Mouse (Mus musculus) intestine, embryonic 15.5 days (tissue): ENCODE data around the gene Ppp5c. TPM values are rescaled to one million over a fixed set of nuclear protein-coding genes. Genes with fewer than 3 reads are reported as not detected.

Source experiments
- ATAC-seq: fragments of 200-750 bp; cut with Nextera tagmentation; 2 replicates; pipeline ENCODE4 v1.8.0; 2017; ENCODE audit warnings: moderate TSS enrichment, moderate library complexity
- H3K27ac ChIP-seq: fragments of 300-500 bp; sonication (generic); 2 replicates; pipeline ENCODE4 v1.5.1; 2015; ENCODE audit warnings: mild to moderate bottlenecking, inconsistent platforms
- H3K27me3 ChIP-seq: fragments of 300-500 bp; sonication (generic); replicated peaks from 2 replicates; pipeline ENCODE4 v1.6.1; 2015; ENCODE audit warnings: inconsistent platforms
- H3K36me3 ChIP-seq: fragments of 300-500 bp; sonication (generic); 2 replicates; pipeline ENCODE4 v1.6.1; 2015; ENCODE audit warnings: inconsistent platforms
- H3K4me1 ChIP-seq: fragments of 300-500 bp; sonication (generic); replicated peaks from 2 replicates; pipeline ENCODE4 v1.6.1; 2015; ENCODE audit warnings: inconsistent platforms
- H3K4me2 ChIP-seq: fragments of 300-500 bp; sonication (generic); replicated peaks from 2 replicates; pipeline ENCODE4 v1.6.1; 2015; ENCODE audit warnings: mild to moderate bottlenecking, inconsistent platforms
- H3K4me3 ChIP-seq: fragments of 300-500 bp; sonication (generic); replicated peaks from 2 replicates; pipeline ENCODE4 v1.5.1; 2015; ENCODE audit warnings: inconsistent platforms
- H3K9ac ChIP-seq: fragments of 300-500 bp; sonication (generic); 2 replicates; pipeline ENCODE4 v1.6.1; 2015; ENCODE audit warnings: inconsistent platforms
- H3K9me3 ChIP-seq: fragments of 300-500 bp; sonication (generic); 2 replicates; pipeline ENCODE4 v1.6.1; 2016; ENCODE audit warnings: inconsistent platforms
- WGBS: fragments of 180-500 bp; shearing (Covaris S2); methylation state at CpG from one replicate; pipeline ENCODE4 v1.1.7; 2015; 5-methylcytosine and 5-hydroxymethylcytosine counted together
- polyA plus RNA-seq: library from polyadenylated mRNA; unstranded; fragments of >200 nt; fragmentation: Nextera tagmentation; extraction: Ambion mirVana; gene quantifications from 2 replicates; pipeline ENCODE4 v1.2.1, GENCODE M21; 2015

Ppp5c gene
- polyA plus RNA-seq, 1 experiment from 2014 or later: 81.5 TPM

DNA sequence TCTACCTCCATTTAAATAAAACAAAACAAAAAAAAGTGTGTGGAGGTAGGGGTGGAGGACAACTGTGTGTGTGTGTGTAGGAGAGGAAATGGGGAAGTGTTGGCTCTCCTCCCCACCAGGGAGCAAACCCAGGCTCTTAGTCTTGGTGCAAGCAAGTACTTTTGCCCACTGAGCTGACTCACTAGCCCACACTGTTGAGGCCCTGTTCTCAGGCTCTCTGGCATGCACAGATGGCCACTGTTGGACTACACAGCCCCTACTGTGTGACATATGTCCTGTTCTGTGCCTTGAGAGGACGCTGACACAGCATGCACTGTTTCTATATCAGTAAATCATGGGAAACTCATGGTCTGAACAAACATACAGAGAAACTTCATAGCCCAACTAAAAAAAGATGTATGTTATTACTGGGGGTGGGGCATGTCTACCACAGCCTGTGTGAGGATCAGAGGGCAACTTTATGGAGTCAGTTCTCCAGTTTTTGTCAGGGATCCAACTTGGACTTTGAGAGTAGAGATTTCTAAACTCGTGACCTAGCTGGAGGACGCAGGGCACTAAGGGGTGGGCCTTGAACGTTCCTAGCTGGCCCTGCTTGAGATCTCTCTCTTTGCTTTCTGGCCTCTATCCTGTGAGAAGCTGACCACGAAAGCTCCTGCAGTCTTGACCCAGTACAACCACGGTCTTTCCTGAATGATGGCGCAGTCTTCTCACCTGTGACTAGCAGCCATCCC, 24.3 kb downstream of the Ppp5c start:
- peak; percentile 69 for ATAC-seq
- WGBS: 68% methylated on average over 7 of the region's 7 CpGs
- no peak overlapping the region for H3K4me3 ChIP-seq
- peak overlapping the region; percentile 59 for H3K27ac ChIP-seq
- no peak overlapping the region for H3K9ac ChIP-seq
- no peak overlapping the region for H3K4me2 ChIP-seq
- peaks cover 14% of the 10 kb centered on the region; the same call in 1 of the 2 replicates for H3K4me1 ChIP-seq
- H3K9me3 ChIP-seq: no peaks in the 10 kb centered on the region
- H3K36me3 ChIP-seq: peaks cover 48% of the 10 kb centered on the region
- H3K27me3 ChIP-seq: no peaks in the 10 kb centered on the region

DNA sequence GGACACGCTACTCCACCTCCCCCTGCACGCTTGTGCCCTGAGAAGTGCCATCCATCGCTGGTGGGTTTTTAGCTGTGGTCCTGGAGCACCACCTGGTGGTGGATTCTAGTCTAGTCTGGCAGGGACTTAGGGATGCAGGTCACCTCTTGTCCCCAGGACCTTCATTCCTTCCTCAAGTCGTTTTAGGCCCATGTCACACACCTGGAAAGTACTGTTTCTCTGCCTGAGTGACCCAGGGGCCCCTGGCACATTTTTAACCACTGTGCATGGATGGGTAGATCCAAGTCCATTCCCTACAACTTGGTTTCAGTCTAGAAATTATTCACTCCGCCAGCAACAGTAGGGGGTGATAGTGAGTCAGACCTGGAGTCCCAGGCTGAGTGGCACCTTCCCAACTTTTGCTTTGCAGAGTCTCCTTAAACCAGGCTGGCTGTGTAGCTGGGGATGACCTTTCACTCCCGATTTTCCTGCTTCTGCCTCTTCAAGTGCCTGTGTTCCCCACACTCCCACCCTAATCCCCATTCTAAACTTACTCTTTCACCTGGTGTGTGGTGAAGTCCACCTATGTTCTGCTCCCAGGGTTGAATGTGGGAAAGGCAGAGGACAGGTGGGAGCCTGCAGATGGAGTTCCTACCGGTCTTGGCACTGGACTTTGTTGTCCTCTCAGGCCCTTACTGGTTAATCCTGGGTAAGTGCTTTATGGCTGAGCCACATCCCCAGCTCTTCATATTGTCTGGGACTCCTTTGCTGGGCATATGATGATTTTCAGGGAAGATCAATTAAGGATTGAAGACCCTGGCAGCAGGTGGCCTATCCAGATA, 25.1 kb downstream of the Ppp5c start:
- peak; percentile 66 for ATAC-seq
- H3K27ac ChIP-seq: peak overlapping the region; percentile 59
- WGBS: 13% methylated on average over 7 of the region's 7 CpGs
- H3K36me3 ChIP-seq: peaks cover 51% of the 10 kb centered on the region
- H3K9ac ChIP-seq: no peak overlapping the region
- no peaks in the 10 kb centered on the region for H3K9me3 ChIP-seq
- H3K4me1 ChIP-seq: peaks cover 22% of the 10 kb centered on the region
- H3K4me2 ChIP-seq: no peak overlapping the region
- no peaks in the 10 kb centered on the region for H3K27me3 ChIP-seq
- H3K4me3 ChIP-seq: no peak overlapping the region

DNA sequence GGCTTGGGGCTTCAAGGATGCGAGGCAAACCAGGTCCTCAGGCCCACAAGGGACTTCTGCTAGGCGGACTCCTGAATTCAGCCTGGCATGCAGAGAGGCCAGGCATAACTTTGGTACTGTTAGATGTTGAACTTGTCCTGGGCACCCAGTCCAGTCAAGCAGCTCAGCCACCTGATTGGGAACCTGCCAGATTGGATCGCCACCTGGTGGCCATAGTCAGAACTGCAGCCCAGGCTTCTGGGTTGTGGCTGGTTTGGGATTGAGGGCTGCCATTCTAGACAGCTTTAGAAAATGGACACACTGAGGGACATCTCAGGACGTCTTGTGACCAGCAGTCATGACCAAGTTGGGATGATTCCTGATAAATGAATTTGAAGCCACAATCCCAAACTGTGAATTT, 28.1 kb downstream of the Ppp5c start:
- Histone ChIP-seq H3K27me3 (no peaks in the 10 kb centered on the region), H3K4me1 (peaks cover 42% of the 10 kb centered on the region), H3K9ac (no peak overlapping the region), H3K36me3 (peaks cover 28% of the 10 kb centered on the region), H3K27ac (no peak overlapping the region), H3K4me2 (no peak overlapping the region), H3K4me3 (no peak overlapping the region), H3K9me3 (no peaks in the 10 kb centered on the region)
- no peak for ATAC-seq
- WGBS: 27% methylated on average over 4 of the region's 4 CpGs

DNA sequence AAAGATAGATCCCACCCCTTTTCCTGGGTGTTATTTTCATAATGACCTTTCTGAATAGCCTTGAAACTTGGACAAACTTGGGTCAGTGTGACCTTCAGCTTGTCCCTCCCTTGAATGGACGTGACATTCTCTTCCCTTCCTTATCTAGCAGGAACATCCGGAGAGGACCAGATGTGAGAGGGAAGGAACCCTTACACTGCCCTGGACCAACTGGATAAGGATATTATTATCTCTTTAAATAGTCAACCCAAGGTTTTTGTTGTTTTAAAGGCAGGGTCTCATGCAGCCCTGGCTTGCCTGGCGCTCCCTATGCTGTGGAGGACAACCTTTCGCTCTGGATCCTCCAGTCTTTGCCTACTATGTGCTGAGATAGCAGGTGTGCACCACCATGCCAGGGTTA, 28.5 kb downstream of the Ppp5c start:
- WGBS: 66% methylated on average over 4 of the region's 4 CpGs
- H3K9me3 ChIP-seq: no peaks in the 10 kb centered on the region
- H3K4me2 ChIP-seq: no peak overlapping the region
- H3K4me3 ChIP-seq: no peak overlapping the region
- H3K4me1 ChIP-seq: peaks cover 42% of the 10 kb centered on the region
- H3K27me3 ChIP-seq: no peaks in the 10 kb centered on the region
- no peak for ATAC-seq
- H3K9ac ChIP-seq: no peak overlapping the region
- no peak overlapping the region for H3K27ac ChIP-seq
- H3K36me3 ChIP-seq: peaks cover 27% of the 10 kb centered on the region

DNA sequence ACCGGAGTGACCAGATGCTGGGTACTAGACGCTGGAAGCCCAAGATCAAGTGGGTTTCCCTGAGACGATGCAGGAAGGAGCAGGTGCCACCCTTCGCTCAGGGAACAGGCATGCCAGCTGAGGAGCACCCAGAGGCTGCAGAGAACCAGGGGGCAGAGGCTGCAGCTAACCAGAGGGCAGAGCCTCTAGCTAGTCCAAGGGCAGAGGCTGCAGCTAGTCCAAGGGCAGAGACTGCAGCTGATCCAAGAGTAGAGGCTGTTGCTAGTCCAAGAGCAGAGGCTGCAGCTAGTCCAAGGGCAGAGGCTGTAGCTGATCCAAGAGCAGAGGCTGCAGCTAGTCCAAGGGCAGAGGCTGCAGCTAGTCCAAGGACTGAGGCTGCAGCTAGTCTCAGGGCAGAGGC, 32.4 kb downstream of the Ppp5c start:
- H3K9ac ChIP-seq: peak overlapping the region; percentile 80
- WGBS: 74% methylated on average over 4 of the region's 4 CpGs

DNA sequence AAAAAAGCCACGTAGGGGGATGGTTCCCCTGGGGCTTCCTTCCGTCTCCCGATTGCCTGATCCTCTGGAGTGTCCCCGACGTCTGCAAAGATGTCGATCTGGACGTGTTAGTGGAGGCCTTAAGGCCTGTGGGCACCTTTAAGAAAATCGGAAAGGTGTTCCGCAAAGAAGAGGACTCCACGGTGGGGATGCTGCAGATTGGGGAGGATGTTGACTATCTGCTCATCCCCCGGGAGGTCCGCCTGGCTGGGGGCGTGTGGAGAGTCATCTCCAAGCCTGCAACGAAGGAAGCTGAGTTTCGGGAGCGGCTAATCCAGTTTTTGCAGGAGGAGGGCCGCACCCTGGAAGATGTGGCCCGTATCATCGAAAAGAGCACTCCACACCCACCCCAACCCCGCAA, 33.3 kb downstream of the Ppp5c start:
- ATAC-seq: no peak
- Histone ChIP-seq H3K4me1 (peaks cover 64% of the 10 kb centered on the region), H3K4me3 (peak overlapping the region; percentile 59), H3K4me2 (peak overlapping the region; percentile 86), H3K36me3 (peaks cover 13% of the 10 kb centered on the region), H3K27me3 (no peaks in the 10 kb centered on the region), H3K9me3 (no peaks in the 10 kb centered on the region), H3K27ac (peak overlapping the region; percentile 92), H3K9ac (peak overlapping the region; percentile 80)
- WGBS: under 1% methylated on average over 20 of the region's 20 CpGs

More for the DNA sequence above, 32.4 kb downstream of the Ppp5c start:
- peaks cover 17% of the 10 kb centered on the region for H3K36me3 ChIP-seq
- no peaks in the 10 kb centered on the region for H3K9me3 ChIP-seq
- H3K4me2 ChIP-seq: peak overlapping the region; percentile 86
- no peaks in the 10 kb centered on the region for H3K27me3 ChIP-seq
- H3K4me3 ChIP-seq: peak overlapping the region; percentile 59
- no peak for ATAC-seq
- H3K4me1 ChIP-seq: peaks cover 59% of the 10 kb centered on the region
- H3K27ac ChIP-seq: peak overlapping the region; percentile 92; the same call in 1 of the 2 replicates

DNA sequence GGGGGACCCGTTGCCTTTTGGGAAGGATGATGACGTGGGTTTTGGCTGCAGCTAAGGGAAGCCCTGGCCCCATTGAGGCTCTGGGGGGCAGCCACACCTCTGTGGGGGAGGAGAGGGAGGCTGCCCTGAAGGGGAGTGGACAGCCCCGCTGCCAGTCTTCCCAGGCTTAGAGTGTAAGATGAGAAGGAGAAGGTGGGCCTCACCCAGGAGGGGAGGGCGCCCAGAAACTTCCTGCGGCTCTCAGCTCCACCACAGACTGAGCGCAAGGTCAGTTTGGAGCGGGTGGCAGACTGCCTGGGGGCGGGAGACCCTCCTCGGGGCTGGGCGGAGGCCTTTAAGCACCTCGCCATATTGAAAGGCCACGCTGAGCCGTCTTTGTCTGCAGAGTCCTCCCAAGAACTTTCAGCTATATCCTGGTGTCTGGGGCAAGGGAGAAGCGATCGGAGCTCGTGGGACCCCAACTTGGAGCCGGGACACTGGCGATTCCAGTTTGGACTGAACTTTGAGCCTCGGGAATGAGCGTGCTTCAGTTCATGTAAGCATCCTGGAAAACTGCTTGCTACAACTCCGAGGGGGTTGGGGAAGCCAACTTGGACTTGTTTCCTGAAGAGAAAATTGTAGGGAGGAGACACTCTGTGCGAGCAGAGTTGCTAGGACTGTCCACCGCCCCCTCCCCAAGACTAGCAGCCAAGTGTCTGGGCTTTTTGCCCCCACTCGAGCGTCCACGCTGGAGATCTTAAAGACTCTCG, 33.9 kb downstream of the Ppp5c start:
- Histone ChIP-seq H3K4me3 (peak overlapping the region; percentile 59), H3K4me1 (peaks cover 63% of the 10 kb centered on the region), H3K27ac (peak overlapping the region; percentile 92), H3K27me3 (no peaks in the 10 kb centered on the region), H3K4me2 (peak overlapping the region; percentile 86), H3K36me3 (peaks cover 12% of the 10 kb centered on the region), H3K9ac (peak overlapping the region; percentile 80), H3K9me3 (no peaks in the 10 kb centered on the region)
- peak; percentile 90 for ATAC-seq
- under 1% methylated on average over 27 of the region's 27 CpGs for WGBS

DNA sequence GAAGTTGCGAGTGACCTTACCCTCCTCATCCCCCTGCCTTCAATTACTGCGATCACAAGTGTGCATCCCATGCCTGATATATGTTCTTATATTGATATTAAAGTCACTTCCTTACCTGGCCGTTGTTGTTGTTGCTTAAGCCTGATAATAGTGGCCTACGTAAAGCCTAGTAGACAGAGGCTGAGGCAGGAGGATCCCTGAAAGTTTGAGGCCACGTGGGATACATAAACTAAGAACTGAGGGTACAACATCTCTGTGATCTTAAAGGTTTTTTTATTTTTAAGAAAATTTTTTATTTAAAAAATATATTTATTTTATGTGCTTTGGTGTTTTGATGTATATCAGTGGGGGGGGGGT, 35.3 kb downstream of the Ppp5c start, which contains the start of gene Ccdc8:
Ccdc8 (plus strand) TSS at position 258 of the 357 bp plus-strand sequence.
- ATAC-seq: no peak
- Histone ChIP-seq H3K27me3 (no peaks in the 10 kb centered on the region), H3K36me3 (0 out of 2 replicates have a peak, but pooled peaks cover 2% of the 10 kb centered on the region), H3K9me3 (no peaks in the 10 kb centered on the region), H3K9ac (peak within 1 kb of the TSS; percentile 80), H3K4me1 (peaks cover 59% of the 10 kb centered on the region), H3K27ac (peak within 1 kb of the TSS; percentile 92), H3K4me2 (peak within 1 kb of the TSS; percentile 86), H3K4me3 (peak within 1 kb of the TSS; percentile 59)
- WGBS: 88% methylated on average over 5 of the region's 5 CpGs

DNA sequence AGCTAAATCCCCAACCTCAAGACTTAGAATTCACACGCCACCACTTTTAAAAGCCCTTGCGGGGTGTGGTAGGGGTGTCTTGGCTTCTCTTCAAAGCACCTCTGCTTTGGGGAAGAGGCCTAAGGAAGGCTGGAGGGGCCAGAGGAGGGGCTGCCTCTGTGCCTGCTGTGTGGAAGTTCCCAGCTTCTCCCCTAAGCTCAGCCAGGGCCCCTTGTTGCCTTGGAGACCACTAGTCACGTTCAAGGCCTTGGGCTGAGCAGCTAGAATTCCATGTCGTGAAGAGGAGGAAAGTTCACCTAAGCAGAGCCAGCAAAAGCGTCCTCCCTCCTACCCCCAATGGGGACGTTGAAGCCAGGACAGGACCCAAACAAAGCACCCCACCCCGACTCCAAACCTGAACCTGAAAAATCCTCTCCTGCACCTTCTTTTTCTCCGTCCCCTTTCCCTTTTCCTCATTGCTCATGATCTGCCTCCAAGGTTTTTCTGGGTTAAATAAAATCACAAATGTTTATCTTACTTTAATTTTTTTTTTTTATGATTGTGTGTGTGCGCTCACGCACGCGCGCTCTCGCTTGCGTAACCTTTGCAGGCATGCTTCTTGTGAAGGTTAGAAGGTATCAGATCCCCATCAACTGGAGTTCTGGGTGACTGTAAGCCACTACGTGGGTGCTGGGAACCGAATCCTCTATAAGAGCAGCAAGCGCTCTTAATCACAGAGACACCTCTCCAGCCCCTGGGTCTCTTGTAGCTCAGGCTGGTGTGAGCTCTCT, 35.9 kb downstream of the Ppp5c start:
- 23% methylated on average over 18 of the region's 18 CpGs for WGBS
- Histone ChIP-seq H3K4me2 (peak overlapping the region; percentile 45), H3K9ac (peak overlapping the region; percentile 31), H3K27me3 (no peaks in the 10 kb centered on the region), H3K9me3 (no peaks in the 10 kb centered on the region), H3K4me3 (peak overlapping the region; percentile 0; the same call in 1 of the 2 replicates), H3K4me1 (peaks cover 55% of the 10 kb centered on the region), H3K36me3 (0 out of 2 replicates have a peak, but pooled peaks cover 2% of the 10 kb centered on the region), H3K27ac (peak overlapping the region; percentile 88)
- peak; percentile 81 for ATAC-seq

DNA sequence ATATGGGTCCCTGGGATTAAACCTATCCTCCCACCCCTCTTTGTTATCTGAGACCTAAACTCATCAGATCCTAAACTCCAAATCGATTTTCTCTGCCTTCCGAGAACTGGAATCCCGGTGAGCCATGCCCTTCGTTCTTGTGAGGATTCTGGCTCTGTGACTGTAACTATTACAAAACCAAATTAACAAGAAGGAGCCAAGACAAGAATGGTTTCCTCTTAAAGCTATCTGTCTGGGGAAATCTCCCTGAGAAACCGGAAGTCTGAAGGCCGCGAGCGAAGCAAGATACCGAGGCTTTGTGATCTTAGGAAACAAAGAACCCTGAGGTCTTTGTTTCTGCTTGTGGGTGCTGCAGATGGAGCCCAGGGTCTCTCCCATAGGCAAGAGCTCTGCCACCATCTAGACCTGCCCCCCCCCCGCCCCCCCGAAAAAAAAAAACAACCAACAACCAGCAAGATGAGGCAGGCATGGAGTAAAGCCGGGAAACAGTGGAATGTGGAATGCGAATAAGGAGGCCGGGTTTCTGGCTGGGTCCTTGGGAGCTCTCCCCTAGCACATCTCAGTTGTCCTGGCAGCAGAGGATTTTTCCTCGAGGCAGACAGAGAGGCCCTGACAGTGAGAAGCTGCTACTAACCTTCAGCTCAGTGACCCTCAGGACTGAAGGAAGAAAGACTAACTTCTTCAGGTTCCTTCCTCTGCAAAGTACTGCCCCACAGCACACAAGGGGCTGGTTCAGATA, 37.5 kb downstream of the Ppp5c start:
- Histone ChIP-seq H3K27ac (peak overlapping the region; percentile 59), H3K4me2 (peak overlapping the region; percentile 37), H3K27me3 (no peaks in the 10 kb centered on the region), H3K4me1 (peaks cover 39% of the 10 kb centered on the region), H3K36me3 (no peaks in the 10 kb centered on the region), H3K9ac (no peak overlapping the region), H3K4me3 (no peak overlapping the region), H3K9me3 (no peaks in the 10 kb centered on the region)
- WGBS: 26% methylated on average over 15 of the region's 15 CpGs
- no peak for ATAC-seq

DNA sequence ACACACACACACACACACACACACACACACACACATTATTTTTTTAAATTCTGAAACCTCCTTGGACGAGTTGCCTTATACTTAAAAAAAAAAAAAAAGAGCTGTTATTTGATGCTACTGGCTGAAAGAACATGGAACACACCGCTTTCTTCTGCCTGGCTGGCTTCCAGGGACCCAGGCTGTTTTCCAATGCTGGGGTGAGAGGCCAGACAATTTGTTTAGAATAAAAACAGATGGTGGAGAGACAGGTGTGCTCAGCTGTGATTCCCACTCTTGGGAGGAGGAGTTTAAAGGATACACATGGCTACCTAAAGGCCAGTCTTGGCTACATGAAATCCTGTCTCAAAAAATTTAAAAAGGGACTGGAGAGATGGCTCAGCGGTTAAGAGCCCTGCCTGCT, 39.3 kb downstream of the Ppp5c start:
- no peak for ATAC-seq
- WGBS: 30% methylated on average over 3 of the region's 3 CpGs
- peaks cover 33% of the 10 kb centered on the region for H3K4me1 ChIP-seq

More for the DNA sequence above, 39.3 kb downstream of the Ppp5c start:
- no peaks in the 10 kb centered on the region for H3K9me3 ChIP-seq
- no peak overlapping the region for H3K4me2 ChIP-seq
- H3K4me3 ChIP-seq: no peak overlapping the region
- H3K27me3 ChIP-seq: no peaks in the 10 kb centered on the region
- peak overlapping the region; percentile 46 for H3K27ac ChIP-seq
- H3K36me3 ChIP-seq: no peaks in the 10 kb centered on the region
- H3K9ac ChIP-seq: no peak overlapping the region
